Mouse (Mus musculus) left cerebral cortex, adult 9 months (tissue): ENCODE results near the gene Rab3a.
A peak's percentile ranks its signal among the peaks of the same experiment; 100 is the strongest.

Experiments
- DNase-seq, 2 experiments: peaks; one replicate each; pipeline ENCODE4 v3.0.0; 2022; ENCODE audit warnings: low spot score in 2 of 2

The Rab3a gene

DNA sequence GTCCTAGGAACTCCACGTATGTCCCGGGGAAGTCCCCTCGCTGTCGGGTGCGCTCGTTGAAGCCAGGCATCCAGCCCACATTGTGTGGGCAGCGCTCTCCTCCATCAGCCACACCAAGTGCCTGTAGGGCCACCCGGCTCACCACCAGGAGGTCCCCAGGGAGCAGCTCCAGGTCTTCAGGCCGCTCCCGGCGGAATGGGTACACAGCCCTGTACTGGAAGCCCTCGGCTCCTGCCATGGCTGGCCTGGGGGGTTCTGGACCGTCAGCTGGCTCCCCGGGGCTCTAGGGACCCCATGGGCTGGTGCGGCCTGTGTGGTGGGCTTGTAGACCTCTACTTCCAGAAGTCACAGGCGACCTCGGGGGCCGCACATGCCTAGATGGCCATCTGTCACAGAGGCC, 20.3 kb downstream of the Rab3a start:
- DNase-seq, result no peak

DNA sequence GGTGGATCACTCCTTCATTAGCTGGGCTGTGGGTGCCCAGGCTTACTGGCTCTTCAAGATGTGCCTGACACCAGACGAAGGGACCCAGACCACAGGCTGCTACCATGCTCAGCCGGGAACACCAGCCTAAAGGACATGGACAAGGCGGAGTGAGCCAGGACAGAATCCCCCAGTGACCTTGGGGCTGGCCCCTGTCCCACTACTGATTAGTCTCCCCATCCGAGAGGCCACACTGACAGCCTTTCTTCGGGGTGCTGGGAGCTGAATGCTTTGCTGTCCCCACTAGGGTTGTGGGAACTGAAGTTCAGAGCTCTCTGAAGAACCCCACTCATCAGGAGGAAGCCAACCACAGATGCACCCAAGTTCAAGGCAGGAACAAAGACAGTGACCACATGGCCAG, 20.7 kb downstream of the Rab3a start:
- no peak for DNase-seq

GRCm38 (mm10) chr8:70775851-70776495, 21.5 kb downstream of the Rab3a start:
- no peak for DNase-seq

DNA sequence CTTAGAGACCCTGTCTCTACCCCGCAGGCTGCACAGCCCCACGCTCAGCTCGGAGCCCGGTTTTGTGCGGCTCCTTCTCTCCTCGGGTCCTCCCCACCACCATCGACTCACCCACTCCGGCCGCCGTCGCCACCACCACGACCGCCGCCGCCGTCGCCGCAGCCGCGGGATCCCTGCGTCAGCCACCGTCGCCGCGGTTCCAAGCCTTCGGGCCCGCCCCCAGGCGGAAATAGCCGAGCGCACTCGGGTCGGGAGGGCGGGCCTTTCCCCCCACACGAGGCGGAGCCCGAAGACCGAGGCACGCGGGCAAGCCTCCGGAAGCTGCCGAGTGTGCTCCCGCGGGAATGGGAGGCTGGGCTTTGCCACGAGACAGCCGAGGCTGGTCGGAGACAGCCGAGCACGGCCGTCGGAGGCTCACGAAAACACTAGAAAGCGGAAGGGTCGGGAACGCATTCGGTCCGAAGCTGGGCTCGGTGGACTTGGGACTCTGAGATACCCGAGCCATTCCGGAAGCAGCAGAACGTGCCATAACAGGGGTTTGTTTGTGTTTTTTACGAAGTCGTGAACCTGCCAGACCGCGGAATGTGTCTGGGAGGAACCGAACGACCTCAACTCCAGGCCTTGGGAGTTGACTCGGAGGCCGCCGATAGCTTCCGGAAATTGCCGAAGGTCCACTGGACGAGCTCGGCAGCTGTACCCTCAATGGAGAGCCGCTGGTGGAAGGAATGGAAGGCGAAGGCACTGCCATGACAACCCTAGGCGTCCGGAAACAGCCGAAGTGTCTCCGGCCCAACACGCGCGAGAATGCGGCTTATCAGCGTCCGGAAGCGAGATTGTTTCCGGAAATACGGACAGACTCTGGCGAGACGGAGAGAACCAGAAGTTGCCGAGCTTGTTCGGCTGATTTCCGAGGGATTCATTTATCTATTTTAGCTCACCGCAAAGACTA, 22.3 kb downstream of the Rab3a start, which contains the start of gene Pik3r2:
TSS of gene Pik3r2 (minus strand) at position 218 of the 949 bp plus-strand sequence.
- DNase-seq, result peak; percentile 95 to 98

DNA sequence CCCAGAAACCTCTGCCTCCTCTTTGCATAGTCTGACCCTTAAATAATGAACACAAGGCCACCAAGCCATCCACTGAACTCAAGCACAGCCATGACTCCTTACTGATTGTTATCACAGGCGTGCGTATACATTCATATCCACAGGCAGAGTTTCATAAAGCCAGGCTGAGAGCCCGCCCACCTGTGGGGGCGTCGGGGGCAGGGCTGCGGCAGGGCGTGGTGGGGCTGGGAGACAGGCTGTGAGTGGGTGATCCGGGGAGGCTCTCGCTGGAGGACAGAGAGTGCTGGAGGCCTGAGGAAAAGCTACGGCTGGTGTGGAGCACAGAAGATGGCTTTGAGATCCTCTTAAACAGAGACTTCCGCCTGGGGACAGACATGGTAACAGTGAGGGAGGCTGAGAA, 25.6 kb downstream of the Rab3a start:
- no peak for DNase-seq

GRCm38 (mm10) chr8:70786291-70787050, 32.0 kb downstream of the Rab3a start:
- no peak for DNase-seq

DNA sequence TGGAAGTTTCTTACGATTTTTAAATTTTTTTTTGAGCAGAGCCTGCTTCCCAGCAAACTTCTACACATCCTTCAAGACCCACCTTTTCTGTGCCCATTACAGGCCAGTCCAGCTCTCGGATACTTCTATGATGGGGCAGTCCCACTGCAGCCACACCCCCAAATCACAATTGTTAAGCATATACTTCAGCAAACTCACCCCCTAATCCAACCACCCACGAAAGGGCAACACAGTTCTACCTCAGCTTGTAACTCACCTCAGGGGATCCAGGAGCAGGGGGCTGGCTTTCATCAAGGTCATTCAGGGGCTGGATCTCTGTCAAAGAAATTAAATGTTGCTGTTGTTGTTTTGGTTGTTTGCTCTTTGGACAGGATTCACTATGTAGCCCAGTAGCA, 32.6 kb downstream of the Rab3a start:
- DNase-seq, result no peak

GRCm38 (mm10) chr8:70787941-70788667, 33.6 kb downstream of the Rab3a start:
- DNase-seq, result no peak

DNA sequence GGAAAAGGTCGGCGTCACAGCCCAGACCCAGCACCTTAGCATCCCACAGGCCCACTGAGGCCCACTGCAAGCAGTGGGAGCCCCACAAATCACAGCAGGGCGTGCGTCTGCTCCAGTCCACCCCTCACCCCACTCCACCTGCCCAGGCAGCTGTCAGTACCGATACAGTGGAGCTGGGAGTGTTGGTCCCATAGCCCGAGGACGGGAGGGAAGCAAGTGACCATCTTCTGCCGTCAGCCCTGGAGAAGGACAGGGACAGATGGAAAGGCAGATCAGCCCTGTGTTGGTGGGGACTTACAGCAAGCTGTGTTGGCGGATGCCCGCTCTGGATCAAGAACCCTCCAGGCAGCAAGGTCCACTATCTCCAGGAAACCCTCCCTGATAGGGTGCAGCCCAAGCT, 34.6 kb downstream of the Rab3a start:
- no peak for DNase-seq

GRCm38 (mm10) chr8:70790846-70791245, 36.4 kb downstream of the Rab3a start:
- DNase-seq, result no peak

- no peak for DNase-seq
Measured at GRCm38 (mm10) chr8:70791294-70791701, 36.8 kb downstream of the Rab3a start.

DNA sequence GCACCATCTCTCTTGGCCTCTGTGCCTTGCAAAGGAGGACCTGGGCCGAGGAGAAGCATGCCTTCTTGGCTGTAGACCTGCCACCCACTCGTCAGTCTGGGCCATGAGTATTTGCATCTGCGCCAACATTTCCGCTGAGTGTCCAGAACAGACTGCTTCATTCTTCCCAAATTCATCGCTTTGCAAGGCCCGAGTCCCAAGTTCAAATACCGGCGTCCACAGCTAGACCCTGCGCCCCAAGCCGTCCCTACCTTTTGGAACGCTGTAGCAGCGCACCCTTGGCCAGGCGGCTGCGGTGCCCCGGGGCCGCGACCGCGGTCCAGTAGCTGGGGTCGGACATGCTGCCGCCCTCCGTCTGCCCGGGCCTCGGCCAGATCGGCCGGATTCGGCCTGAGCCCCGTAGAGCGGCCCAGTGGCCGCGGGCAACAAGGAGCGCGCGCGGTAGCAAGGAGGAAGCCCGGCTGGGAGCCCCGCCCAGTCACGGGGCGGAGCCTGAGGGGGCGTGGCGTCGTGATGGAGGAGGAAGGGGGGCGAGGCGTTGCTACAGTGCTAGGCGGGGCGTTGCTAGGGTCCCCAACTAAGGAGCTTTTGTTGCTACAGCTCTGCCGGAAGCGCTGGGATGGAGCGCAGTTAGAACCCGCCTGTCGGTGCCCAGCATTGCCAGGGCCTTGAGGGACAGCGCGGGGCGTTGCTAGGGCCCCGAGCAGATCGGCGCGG, 37.7 kb downstream of the Rab3a start:
- DNase-seq, result peak; percentile 94 to 97

GRCm38 (mm10) chr8:70792700-70793099, 38.2 kb downstream of the Rab3a start:
- DNase-seq, result peak in 1 of 2 experiments; percentile 81

- no peak for DNase-seq
Measured at GRCm38 (mm10) chr8:70794215-70794614, 39.7 kb downstream of the Rab3a start.

- no peak for DNase-seq
Measured at GRCm38 (mm10) chr8:70795370-70795769, 40.9 kb downstream of the Rab3a start.

GRCm38 (mm10) chr8:70796403-70797080, 42.1 kb downstream of the Rab3a start:
- DNase-seq, result no peak

DNA sequence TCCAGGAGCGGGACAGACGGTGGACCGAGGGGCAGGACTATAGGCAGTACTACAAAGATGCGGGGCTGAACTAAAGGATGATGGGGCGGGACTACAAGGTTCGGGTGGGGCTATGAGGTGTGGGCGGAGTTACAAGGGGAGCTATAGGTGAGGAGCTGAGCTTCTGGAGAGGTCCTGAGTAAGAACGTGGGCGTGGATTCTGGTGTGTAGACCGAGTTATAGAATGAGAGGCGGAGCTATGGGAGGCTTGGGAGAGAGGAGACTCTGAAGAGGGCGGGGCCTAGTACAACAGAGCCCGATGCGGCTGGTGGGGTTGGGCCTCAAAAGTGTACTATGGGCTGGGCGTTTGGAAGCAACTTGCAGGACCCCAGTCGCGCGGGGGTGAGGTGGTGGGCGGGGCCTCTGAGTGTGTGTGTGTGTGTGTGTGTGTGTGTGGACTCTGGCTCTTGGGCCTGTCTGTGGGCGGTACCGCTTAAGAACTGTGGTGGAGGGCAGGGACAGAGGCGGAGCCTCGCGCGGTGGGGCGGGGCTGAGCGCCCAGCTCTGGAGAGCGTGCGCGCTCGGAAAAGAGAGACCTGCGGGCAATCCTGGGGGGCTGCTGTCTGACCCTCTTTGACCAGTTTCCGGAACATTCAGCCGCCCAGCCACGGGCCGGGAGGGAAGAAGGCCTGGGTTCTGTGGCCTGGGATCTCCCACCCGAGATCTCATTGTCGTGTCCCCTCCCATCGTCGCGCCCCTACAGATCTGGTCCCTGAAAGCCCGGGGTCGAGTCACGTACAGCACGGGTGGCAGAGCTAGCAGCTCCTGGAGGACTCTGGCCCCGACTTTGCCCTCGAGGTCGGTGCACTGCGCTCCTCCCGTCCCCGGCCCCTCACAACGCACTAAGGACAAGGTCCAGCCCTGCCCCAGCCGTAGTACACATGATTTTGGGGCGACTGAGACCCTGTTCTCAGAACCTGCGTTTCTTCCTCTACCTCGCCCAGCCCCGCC, 42.9 kb downstream of the Rab3a start:
- peak; percentile 92 to 95 for DNase-seq

DNA sequence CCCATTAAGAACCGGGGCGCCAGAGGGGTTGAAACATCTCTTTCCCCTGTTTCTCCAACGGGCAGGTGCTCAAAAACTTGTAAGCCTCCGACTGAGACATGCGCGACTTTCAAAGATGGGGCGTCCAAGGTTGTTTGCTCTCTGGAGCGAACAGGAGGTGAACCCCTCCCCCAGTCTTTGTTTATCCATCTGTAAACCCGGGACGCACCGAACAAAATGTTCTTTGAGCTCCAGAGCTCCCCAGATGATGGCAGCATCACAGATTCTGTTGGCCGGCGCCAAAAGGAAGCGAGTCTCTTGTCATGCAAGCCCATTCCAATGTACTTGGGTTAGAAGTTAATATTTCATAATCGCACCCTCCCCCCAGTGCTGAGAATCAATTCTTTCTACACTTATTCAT, 43.8 kb downstream of the Rab3a start:
- DNase-seq, result peak in 1 of 2 experiments; percentile 71

- DNase-seq, result peak in 1 of 2 experiments; percentile 67
Measured at GRCm38 (mm10) chr8:70800648-70801047, 46.2 kb downstream of the Rab3a start.
